Mouse (Mus musculus) layer of hippocampus, adult 11-12 months (tissue): ENCODE data around the gene Lpcat4.
A peak's percentile ranks its signal among the peaks of the same experiment; 100 is the strongest.

ENCODE experiments used
- DNase-seq: peaks from one replicate; pipeline ENCODE4 v3.0.0; 2022; ENCODE audit warnings: low spot score

Gene Lpcat4

GRCm38 (mm10) chr2:112239212-112239934, at the start of gene Lpcat4:
Lpcat4 (plus strand) TSS chr2:112239468.
- peak; percentile 90 for DNase-seq

GRCm38 (mm10) chr2:112196859-112197258, 42.4 kb upstream of the Lpcat4 start:
- DNase-seq, result peak; percentile 59

- no peak for DNase-seq
These were observed 36.2 kb upstream of the Lpcat4 start for GRCm38 (mm10) chr2:112203056-112203455.

DNA sequence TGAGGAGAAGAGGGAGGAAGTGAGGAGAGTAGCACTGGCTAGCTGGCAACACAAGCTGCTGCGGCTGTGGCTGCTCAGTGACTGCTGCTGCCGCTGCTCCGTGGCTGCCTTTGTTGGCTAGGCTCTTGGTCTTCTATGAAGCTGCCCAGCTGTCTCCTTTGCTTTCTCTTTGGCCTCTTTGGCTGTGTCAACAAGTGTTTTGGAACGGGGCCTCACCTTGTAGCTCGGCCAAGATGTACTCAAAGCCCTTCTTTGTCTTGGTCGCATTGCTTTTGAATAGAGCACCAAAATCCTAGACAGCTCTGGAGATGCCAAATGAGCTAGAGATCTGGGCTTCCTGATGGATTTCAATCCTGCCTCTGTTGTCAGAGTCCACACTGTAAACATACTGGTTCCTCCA, 29.1 kb upstream of the Lpcat4 start:
- peak; percentile 83 for DNase-seq

DNA sequence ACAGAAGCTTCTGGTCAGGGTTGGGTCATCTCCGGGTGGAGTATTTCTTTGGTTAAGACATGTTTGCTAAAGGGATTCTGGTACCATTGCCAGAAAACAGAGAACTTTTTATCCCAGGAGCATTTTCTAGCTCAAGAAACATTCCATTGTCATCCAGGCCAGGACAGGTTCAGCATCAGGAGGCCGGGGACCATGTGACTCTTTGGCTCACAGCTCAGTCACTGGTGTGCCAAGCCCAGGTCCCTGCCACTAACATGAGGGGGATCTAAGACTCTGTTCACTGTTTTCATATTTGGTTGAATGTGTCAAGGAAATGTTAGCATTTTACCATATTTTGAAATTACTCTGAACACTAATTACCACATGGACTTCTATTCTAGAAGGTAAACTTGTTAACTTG, 28.6 kb upstream of the Lpcat4 start:
- DNase-seq, result no peak

DNA sequence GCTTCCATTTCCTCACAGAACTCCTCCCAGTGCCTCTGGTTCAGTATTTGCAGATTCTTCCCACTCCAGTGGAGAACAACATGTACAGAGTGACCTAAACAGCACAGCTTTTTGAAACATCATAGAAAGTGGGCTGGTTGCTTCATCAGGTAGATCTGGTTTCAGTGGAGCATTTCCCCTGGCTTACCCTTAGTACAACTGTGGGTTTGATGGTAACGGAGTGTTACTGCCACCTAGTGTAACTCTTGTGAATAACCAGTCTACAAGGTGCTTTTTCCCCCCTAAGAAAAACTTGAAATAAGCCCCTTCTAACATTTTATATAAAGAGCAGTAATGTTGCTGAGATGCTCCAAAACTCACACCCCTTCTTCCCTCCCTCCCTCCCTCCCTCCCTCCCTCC, 23.3 kb upstream of the Lpcat4 start:
- peak; percentile 30 for DNase-seq

- no peak for DNase-seq
These were observed 21.7 kb upstream of the Lpcat4 start for GRCm38 (mm10) chr2:112217614-112218013.

- no peak for DNase-seq
These were observed 18.4 kb upstream of the Lpcat4 start for GRCm38 (mm10) chr2:112220880-112221279.

- DNase-seq, result no peak
These were observed 16.7 kb upstream of the Lpcat4 start for GRCm38 (mm10) chr2:112222607-112223006.

DNA sequence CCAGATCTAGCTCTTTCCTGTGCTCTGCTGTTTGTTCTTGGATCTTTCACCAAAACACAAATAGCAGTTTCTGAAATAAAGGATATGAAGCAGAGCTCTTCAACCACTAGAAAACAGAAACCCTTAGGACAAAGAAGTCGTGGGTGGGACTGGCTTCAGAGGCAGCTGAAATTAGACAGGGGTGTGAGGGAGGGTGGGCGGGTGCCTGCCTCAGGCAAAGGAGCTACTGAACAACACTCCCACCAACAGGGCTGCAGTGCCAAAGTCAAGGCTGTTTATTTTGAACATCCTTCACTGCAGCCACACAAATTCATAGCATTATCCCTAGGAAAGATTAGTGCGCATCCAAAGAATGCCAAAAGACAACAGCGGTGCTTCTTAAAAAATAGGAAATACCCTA, 14.9 kb upstream of the Lpcat4 start:
- no peak for DNase-seq

DNA sequence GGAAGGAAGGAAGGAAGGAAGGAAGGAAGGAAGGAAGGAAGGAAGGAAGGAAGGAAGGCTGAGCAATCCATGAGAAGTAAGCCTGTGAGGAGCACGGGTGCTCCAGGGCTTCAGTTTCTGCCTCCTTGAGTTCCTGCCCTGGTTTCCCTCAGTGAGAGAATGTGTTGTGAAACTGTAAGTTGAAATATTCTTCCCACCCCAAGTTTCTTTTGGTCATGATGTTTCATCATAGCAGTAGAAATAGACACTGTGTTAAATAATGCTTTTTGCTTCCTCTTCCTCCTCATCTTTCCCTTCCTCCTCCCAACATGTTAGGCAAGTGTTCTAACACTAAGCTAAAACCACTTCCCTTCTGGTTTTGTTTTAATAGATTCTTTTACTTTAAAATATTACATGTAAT, 6.6 kb upstream of the Lpcat4 start:
- no peak for DNase-seq

DNA sequence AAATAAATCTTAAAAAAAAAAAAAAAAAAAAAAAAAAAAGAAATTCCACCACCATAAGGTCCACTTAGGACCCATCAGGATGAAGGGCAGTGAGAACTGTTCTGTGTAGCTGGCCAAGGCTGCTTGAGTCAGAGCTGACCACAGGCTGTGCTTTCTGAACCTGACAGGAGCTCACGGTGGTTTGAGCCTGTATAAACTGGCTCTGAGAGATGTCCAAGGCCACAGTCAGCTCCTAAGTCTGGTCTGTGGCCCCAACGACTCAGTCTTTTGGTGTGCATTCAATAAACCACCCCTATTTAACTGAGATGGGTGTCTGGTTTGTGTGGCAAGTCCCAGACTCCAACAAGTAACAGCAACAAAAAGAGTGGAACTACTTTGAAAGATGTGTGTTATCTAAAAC, 2.6 kb upstream of the Lpcat4 start:
- DNase-seq, result no peak

- no peak for DNase-seq
These were observed 1.3 kb upstream of the Lpcat4 start for GRCm38 (mm10) chr2:112238006-112238405.

DNA sequence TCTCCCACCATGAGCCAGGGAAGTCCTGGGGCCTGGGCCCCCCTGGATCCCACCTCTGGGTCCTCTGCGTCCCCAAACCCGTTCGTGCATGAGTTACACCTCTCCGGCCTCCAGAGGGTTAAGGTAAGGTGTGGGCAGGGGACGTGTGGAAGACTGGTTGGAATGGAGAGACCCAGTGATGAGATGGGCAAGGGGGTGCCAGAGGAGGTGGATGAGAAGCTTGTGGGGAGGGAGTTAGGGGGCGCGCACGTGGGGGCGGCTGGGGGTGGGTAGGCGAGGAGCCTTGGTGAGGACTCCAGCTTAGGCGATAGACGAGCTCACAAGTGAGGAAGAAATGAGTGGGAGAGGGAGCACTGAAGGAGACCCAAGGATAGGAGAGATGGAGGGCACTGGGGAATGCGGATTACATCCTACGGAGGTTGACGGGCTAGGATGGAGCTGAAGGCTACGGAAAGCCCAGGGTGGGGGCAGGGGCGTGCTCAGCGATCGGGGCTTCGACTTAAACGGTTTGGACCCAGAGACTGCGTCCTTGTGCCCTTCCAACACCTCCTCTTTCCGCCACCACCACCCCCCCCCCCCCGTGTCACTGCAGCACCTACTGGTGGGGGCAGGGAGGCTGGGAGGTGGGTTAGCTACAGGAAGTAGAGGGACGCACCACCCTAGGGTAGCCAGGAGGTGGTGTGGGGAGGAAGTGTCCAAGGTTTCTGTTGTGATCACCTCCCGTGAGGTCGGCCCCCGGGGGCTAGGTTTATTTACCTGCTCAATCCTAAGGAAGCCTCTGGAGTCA, 860 bp downstream of the Lpcat4 start:
- DNase-seq, result peak; percentile 39

- DNase-seq, result no peak
These were observed 2.5 kb downstream of the Lpcat4 start for GRCm38 (mm10) chr2:112241787-112242186.

- no peak for DNase-seq
These were observed 6.0 kb downstream of the Lpcat4 start for GRCm38 (mm10) chr2:112245307-112245706.

DNA sequence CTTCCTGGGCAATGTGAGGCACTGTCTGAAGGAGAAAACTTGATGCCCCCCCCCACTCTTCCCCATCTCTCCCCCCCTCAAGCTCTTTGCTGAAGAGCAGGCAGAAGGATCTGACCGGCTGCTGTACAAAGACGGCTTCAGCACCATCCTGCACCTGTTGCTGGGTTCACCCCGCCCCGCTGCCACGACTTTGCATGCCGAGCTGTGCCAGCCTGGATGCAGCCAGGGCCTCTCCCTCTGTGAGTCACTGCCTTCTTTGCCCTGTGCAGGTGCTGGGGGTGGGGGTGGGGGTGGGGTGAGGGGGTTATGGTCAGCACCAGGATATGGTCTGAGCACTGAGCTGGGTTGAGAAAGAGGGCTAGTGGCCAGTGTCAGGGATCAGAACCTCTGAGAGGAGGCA, 6.9 kb downstream of the Lpcat4 start:
- no peak for DNase-seq

DNA sequence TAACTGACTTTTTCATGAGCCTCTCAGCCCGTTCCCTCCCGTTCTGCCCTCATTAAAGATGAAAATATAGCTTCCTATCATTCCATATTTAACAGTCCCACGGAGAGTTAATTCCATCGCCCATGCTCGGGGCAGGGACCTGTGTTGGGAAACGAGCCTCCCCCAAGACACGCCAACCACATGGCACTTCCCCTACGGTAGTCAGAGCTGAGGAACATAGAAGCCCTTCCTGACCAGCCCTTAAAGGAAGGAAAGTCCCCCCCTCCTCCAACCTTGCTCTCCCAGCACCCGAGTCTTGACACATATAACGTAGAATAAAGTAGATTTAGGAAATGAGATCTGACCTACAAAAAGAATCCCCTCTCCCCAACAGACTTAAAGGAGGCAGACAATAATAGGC, 8.1 kb downstream of the Lpcat4 start:
- DNase-seq, result no peak

DNA sequence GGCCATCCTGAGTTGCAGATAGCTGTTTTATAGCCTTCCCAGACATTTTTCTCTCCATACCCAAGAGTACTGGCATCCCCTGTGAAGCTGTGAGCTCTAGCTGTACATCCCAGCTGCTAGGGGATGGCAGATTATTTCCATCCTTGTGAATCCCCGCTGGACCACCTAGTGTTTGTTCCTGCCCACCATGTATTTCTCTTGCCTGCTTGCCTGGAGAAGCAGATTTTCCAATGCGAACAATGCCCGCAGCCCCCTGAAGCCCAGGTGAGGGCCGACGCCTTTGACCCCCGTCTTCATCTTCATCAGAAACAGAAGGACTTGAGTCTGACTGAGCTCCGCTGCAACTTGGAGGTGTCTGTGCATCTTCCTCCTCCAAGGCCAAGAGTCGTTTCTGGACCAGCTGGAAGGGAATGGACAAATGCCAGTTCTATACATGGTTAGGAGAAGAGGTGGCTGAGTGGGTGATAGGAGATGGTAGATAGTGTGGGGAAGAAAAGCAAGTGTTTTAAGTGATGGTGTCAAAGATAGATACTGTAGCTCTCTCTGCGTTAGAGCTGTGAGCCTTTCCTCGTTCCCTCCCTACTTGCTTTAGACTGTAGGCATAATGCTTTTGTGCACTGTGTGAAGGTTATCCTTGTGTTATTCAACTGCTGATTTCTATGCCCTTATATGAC, 10.6 kb downstream of the Lpcat4 start:
- DNase-seq, result no peak

DNA sequence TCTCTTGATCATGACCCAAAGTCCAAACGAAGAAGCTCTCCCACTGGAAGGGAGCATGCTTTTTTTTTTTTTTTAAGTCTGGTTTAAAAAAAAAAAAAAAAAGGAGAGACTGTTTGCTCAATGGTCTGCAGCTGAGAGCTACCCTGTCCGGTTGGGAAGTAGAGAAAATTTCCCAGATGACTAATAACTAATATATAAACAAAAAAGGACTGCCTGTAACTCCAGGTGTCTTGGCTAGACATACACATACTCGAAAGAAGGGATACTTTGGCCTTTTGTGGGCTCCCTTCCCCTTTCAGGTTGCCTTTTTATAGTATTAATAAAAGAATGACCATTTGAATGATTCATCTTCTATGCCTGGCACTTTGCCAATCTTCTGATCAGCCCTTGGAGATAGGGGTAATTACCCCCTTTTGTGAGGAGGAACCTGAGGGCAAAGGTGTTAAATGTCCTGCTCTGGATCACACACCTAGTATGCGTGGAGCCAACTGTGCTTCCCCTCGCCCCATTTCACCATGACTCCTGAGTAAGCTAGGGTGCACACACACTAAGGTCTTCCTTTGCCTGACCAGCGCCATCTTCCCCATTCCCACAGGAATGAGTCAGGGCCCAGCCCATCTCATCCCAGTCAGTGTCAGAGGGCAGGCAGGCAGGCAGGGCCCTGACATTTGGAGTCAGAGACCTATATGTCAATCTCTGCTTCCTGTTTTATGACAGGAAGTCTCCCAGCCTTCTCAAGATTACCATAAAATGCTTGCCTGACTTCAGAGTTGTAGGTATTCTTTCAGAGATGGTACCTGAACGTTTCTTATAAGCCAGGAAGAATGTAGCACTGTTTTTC, 15.6 kb downstream of the Lpcat4 start:
- DNase-seq, result no peak

DNA sequence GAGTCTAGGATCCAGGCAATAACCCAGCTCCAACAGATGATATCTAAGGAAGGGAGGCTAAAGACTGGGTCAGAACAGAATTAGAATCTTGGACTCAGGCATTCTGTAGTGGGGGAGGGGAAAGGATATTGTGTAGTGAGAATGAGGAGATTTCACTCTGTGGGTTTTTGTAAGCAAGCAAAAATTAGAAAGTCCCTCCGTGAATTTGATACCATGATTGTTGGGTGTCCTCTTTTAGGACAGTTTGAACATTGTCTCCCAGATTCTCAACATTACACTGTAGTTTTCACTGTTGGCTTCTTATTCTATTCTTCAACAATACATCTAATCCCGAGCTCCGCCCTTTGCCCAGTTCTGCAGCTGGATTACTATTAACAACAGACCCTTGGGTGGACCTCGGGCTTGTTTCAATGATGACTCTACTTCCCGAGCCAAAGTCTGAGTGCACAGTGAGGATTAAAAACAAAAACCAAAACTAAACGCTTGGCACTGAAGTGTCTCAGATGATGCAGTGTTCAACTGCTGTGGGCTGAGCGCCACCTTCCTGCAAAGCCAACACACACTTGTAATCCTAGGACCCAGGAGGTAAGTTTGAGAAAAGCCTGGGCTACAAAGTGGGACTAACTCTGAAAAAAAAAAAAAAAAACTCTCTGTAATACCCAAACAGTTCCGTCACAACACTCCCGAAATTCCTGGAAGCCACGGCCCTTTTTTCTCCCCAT, 20.1 kb downstream of the Lpcat4 start, which contains the start of gene Nutm1:
TSS of gene Nutm1 (minus strand) at position 51 of the 722 bp plus-strand sequence.
- no peak for DNase-seq
